Mouse (Mus musculus): ENCODE results near the gene Yy2.

GRCm38 (mm10) chrX:157568840-157569239 is at the start of gene Yy2:
- TF ChIP-seq CTCF (IDR thresholded peaks at IDR 0.05; ENCODE audit: low read depth) (no peak), EP300 (IDR thresholded peaks at IDR 0.05; ENCODE audit: low read depth) (no peak)
